Mouse (Mus musculus) stomach, embryonic 14.5 days (tissue): ENCODE measurements at regions not wholly inside any gene's neighbourhood (a gene's known extent, or its start where the extent isn't known, plus 50 kb on each side); places are given as distances from the start of the nearest gene placed in this dataset.
"Not testable (repeated sequence)": the region's sequence is repeated elsewhere in the genome, so short reads cannot be mapped to it uniquely, and the experiment has no call there.

Source experiments
- ATAC-seq: fragments of 200-750 bp; cut with Nextera tagmentation; 2 replicates; pipeline ENCODE4 v1.8.0; 2017; ENCODE audit warnings: low read depth, moderate TSS enrichment; ENCODE audit not compliant: insufficient number of reproducible peaks, insufficient read depth, low FRiP score
- H3K27ac ChIP-seq: fragments of 300-500 bp; sonication (generic); 2 replicates; pipeline ENCODE4 v1.5.1; 2014; ENCODE audit warnings: mild to moderate bottlenecking, low read length, moderate library complexity, mixed read lengths
- H3K27me3 ChIP-seq: fragments of 300-500 bp; sonication (generic); 2 replicates; pipeline ENCODE4 v1.6.1; 2014; ENCODE audit warnings: low read length, control low read depth, mixed read lengths; ENCODE audit not compliant: control insufficient read depth, insufficient read depth
- H3K36me3 ChIP-seq: fragments of 300-500 bp; sonication (generic); 2 replicates; pipeline ENCODE4 v1.6.1; 2014; ENCODE audit warnings: mild to moderate bottlenecking, control low read depth, low read length, moderate library complexity, mixed read lengths; ENCODE audit not compliant: control insufficient read depth, insufficient read depth
- H3K4me1 ChIP-seq: fragments of 300-500 bp; sonication (generic); 2 replicates; pipeline ENCODE4 v1.6.1; 2014; ENCODE audit warnings: low read length, control low read depth, mixed read lengths; ENCODE audit not compliant: control insufficient read depth, insufficient read depth
- H3K4me2 ChIP-seq: fragments of 300-500 bp; sonication (generic); replicated peaks from 2 replicates; pipeline ENCODE4 v1.6.1; 2014; ENCODE audit warnings: low read depth, low read length, control low read depth
- H3K4me3 ChIP-seq: fragments of 300-500 bp; sonication (generic); 2 replicates; pipeline ENCODE4 v1.5.1; 2014; ENCODE audit warnings: low read depth, low read length, control low read depth
- H3K9ac ChIP-seq: fragments of 300-500 bp; sonication (generic); replicated peaks from 2 replicates; pipeline ENCODE4 v1.6.1; 2014; ENCODE audit warnings: low read depth, mild to moderate bottlenecking, control low read depth, low read length, moderate library complexity, mixed read lengths
- H3K9me3 ChIP-seq: fragments of 300-500 bp; sonication (generic); 2 replicates; pipeline ENCODE4 v1.6.1; 2016; ENCODE audit warnings: low read depth, low read length, control low read depth; ENCODE audit not compliant: control insufficient read depth
- WGBS: fragments of 180-500 bp; shearing (Covaris S2); extraction: QIAGEN DNeasy Blood & Tissue Kit; methylation state at CpG from one replicate; pipeline ENCODE4 v1.1.7; 2014; 5-methylcytosine and 5-hydroxymethylcytosine counted together

GRCm38 (mm10) chr17:26335551-26335950 lies 79.1 kb upstream of the Neurl1b start:
- Histone ChIP-seq H3K4me3 (no peak overlapping the region), H3K4me1 (no peaks in the 10 kb centered on the region), H3K4me2 (no peak overlapping the region), H3K27me3 (no peaks in the 10 kb centered on the region), H3K36me3 (no peaks in the 10 kb centered on the region), H3K9ac (no peak overlapping the region), H3K9me3 (no peaks in the 10 kb centered on the region), H3K27ac (no peak overlapping the region)
- ATAC-seq, result no peak
- WGBS, result 64% methylated on average over 3 of the region's 3 CpGs

GRCm38 (mm10) chr17:26336011-26336410 lies 78.6 kb upstream of the Neurl1b start:
- Histone ChIP-seq H3K27ac (no peak overlapping the region), H3K36me3 (no peaks in the 10 kb centered on the region), H3K9me3 (no peaks in the 10 kb centered on the region), H3K9ac (no peak overlapping the region), H3K4me1 (no peaks in the 10 kb centered on the region), H3K27me3 (no peaks in the 10 kb centered on the region), H3K4me3 (no peak overlapping the region), H3K4me2 (no peak overlapping the region)
- no peak for ATAC-seq
- WGBS, result 85% methylated on average over 1 of the region's 1 CpGs

DNA sequence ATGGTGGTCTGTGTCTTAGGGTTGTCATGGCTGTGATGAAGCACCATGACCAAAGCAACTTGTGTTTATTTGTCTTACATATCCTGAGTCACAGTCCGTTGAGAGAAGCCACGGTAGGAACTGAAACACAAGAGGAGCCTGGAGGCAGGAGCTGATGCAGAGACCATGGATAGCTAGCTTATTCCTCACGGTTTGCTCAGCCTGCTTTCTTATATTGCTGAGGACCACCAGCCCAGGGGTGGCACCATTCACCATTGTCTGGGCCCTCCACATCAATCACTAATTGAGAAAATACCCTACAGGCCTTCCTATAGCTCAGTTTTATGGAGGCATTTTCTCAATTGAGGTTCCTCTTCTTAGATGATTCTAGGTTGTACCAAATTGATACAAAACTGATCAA lies 77.5 kb upstream of the Neurl1b start:
- no peaks in the 10 kb centered on the region for H3K9me3 ChIP-seq
- no peaks in the 10 kb centered on the region for H3K27me3 ChIP-seq
- no peak overlapping the region for H3K9ac ChIP-seq
- H3K4me2 ChIP-seq, result no peak overlapping the region
- no peaks in the 10 kb centered on the region for H3K36me3 ChIP-seq
- WGBS, result 79% methylated on average over 3 of the region's 3 CpGs
- no peaks in the 10 kb centered on the region for H3K4me1 ChIP-seq
- H3K27ac ChIP-seq, result no peak overlapping the region
- no peak for ATAC-seq
- H3K4me3 ChIP-seq, result no peak overlapping the region

DNA sequence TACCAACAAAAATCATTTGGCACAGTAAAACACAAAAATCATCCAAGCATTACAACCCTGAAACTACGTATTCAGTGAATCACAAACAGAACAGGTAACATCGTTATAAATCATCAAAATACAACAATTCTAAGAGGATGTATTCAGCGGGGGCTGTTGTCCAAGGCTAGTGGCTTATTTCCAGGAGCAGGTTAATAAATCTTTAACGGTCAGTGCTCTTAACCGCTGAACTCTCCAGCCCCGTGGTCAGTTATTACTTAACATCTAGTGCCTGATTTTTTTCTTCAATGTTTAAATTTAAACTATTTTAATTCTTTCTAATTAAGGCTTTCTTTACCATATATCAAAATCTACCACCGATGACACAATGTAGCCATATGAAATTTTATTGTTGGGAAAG lies 69.2 kb upstream of the Neurl1b start:
- H3K4me3 ChIP-seq, H3K4me2 ChIP-seq, H3K9ac ChIP-seq, H3K9me3 ChIP-seq, H3K4me1 ChIP-seq, H3K27me3 ChIP-seq, H3K27ac ChIP-seq, H3K36me3 ChIP-seq, ATAC-seq: not testable (repeated sequence)
- 77% methylated on average over 7 of the region's 7 CpGs for WGBS

DNA sequence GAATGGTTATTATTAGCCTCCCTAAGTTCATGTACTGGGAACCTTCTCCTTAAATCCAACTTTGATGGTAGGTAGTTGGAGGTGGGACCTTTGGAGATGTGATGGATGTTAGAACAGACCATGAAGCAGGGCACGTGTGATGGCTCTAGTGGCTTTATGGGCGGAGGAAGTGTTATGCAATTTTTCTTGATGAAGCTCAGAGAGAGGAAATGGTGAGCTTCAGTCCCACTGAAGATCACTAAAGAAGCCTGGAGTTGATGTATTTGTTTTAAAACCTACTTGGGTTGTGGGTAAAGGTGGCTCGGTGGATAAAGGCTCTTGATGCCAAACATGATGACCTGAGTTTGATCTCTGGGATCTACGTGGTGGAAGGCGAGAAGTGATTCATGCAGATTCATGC lies 66.5 kb upstream of the Neurl1b start:
- H3K36me3 ChIP-seq, result no peaks in the 10 kb centered on the region
- WGBS, result 85% methylated on average over 5 of the region's 5 CpGs
- H3K4me1 ChIP-seq, result no peaks in the 10 kb centered on the region
- H3K9ac ChIP-seq, result no peak overlapping the region
- H3K27ac ChIP-seq, result no peak overlapping the region
- no peak overlapping the region for H3K4me3 ChIP-seq
- H3K9me3 ChIP-seq, result no peaks in the 10 kb centered on the region
- no peaks in the 10 kb centered on the region for H3K27me3 ChIP-seq
- H3K4me2 ChIP-seq, result no peak overlapping the region
- ATAC-seq, result no peak

GRCm38 (mm10) chr17:26349741-26350140 lies 64.9 kb upstream of the Neurl1b start:
- Histone ChIP-seq H3K4me2 (no peak overlapping the region), H3K36me3 (no peaks in the 10 kb centered on the region), H3K9me3 (no peaks in the 10 kb centered on the region), H3K9ac (no peak overlapping the region), H3K4me1 (0 out of 2 replicates have a peak, but pooled peaks cover 3% of the 10 kb centered on the region), H3K27ac (no peak overlapping the region), H3K27me3 (no peaks in the 10 kb centered on the region), H3K4me3 (no peak overlapping the region)
- WGBS, result 48% methylated on average over 2 of the region's 2 CpGs
- ATAC-seq, result no peak

DNA sequence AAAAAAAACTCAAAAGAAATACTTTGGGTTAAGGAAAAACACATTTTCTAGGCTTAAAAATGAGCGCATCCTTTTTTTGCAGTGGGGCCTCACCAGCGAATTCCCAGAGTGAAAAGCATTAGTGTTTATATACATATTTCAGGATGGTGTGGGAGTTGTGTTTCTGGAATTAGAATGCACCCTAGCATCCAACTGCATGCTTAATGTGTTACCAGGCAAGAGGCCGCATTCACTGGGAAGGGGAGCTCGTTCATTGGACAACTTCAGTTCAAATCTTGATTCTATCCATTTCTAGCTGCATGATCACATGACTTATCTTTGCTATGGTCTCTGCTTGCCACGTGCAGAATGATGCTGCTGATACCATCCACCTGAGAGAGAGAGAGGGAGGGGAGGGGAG lies 64.4 kb upstream of the Neurl1b start:
- Histone ChIP-seq H3K27me3 (no peaks in the 10 kb centered on the region), H3K9me3 (no peaks in the 10 kb centered on the region), H3K4me3 (no peak overlapping the region), H3K27ac (no peak overlapping the region; the same call in 1 of the 2 replicates), H3K9ac (no peak overlapping the region), H3K36me3 (no peaks in the 10 kb centered on the region), H3K4me1 (0 out of 2 replicates have a peak, but pooled peaks cover 3% of the 10 kb centered on the region), H3K4me2 (no peak overlapping the region)
- ATAC-seq, result no peak
- 73% methylated on average over 5 of the region's 5 CpGs for WGBS

DNA sequence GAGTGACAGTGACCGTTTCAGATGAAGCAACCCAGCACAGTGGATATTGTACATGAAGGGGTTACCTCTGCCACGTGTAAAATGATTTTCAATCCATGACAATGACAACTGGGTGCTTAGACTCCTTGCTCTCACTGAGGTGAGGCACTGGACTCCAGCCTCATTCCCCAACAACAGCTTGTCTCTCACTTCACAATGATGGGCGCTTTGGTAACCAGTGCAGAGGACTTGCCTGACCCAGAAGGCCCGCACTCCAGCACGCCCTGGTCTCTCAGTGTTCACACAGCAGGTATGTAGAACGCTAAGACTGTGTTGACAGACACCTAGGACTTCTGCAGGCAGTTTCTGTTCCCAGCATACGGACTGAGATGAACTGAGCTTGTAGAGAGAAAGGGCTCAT lies 62.6 kb upstream of the Neurl1b start:
- WGBS, result 81% methylated on average over 7 of the region's 7 CpGs
- H3K27ac ChIP-seq, result no peak overlapping the region
- H3K9me3 ChIP-seq, result no peaks in the 10 kb centered on the region
- H3K4me2 ChIP-seq, result no peak overlapping the region
- H3K4me3 ChIP-seq, result no peak overlapping the region
- no peaks in the 10 kb centered on the region for H3K27me3 ChIP-seq
- no peak overlapping the region for H3K9ac ChIP-seq
- H3K4me1 ChIP-seq, result 0 out of 2 replicates have a peak, but pooled peaks cover 6% of the 10 kb centered on the region
- H3K36me3 ChIP-seq, result no peaks in the 10 kb centered on the region
- no peak for ATAC-seq

DNA sequence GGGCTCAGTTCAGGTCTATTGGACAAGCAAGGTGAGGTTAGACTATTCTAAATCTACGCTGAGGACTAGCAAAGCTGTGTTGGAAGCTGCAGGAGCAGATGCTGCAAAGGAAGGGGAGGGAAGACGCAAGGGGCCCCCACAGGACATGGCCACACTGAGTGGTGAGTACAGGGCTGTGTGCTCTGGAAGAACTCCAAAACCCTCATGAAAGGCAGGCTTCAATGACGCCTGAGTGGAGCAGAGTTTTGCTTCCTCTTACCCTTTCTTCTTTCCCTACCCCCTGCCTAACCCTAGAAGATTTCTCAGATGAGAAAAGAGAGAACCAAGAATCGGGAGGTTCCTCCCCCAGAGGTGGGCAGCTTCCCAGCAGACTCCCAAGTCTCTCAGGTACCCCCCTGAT lies 61.9 kb upstream of the Neurl1b start:
- no peak for ATAC-seq

More for the DNA sequence above, 61.9 kb upstream of the Neurl1b start:
- Histone ChIP-seq H3K36me3 (no peaks in the 10 kb centered on the region), H3K9ac (no peak overlapping the region), H3K27me3 (no peaks in the 10 kb centered on the region), H3K4me3 (no peak overlapping the region), H3K4me2 (no peak overlapping the region), H3K27ac (no peak overlapping the region), H3K4me1 (peaks cover 8% of the 10 kb centered on the region; the same call in 1 of the 2 replicates), H3K9me3 (no peaks in the 10 kb centered on the region)
- 58% methylated on average over 4 of the region's 4 CpGs for WGBS
